Mouse (Mus musculus): ENCODE measurements around the gene Angptl7. TPM values are rescaled to one million over a fixed set of nuclear protein-coding genes. Genes with fewer than 3 reads are reported as not detected.

Angptl7 gene
- polyA plus RNA-seq, 1 experiment from 2014 or later = 0.38 TPM

DNA sequence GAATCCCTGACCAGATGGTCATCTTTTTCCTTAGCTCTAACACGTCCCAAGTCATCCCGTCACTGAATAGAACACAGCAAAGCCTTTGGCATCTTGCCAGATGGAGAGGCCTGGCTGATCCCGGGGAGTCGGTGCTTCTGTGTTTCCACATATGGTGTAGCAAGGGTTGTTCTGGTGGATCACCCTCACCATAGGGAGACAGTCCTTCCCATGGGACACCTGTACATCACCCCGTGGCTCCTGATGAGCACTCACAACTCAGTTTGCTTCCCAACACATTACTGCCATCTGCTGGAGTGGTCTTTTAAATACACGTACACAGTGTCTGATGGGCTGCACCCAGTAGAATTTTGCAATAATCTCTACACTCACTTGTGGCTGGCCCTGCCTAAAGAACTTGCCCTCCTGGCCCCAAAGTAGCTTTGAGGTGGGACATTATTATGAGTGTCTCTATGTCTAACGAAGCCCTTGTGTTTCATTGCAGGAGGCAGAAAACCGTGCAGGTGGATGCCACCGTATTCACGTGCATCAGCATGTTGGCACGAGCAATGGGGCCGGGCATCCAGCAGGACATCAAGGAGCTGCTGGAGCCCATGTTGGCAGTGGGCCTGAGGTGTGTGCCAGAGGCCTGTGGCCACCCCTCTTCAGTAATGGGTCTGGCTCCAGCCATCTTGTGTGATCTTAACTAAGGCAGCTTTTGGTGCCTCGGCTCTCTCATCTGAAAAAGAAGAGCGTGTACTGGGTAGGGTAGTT lies 36.9 kb downstream of the Angptl7 start:
- WGBS = 69% methylated on average over 14 of the region's 14 CpGs
- ATAC-seq = peak; percentile 57
- H3K9ac ChIP-seq (replicated peaks; ENCODE audit: low read depth) = no peak overlapping the region
- H3K27me3 ChIP-seq (replicated peaks; ENCODE audit: insufficient read depth, low read length) = no peaks in the 10 kb centered on the region
- no peak overlapping the region for H3K4me2 ChIP-seq (replicated peaks; ENCODE audit: low read depth, low read length)
- DNase-seq (ENCODE audit: low spot score) = peak; percentile 50
- H3K36me3 ChIP-seq (ENCODE audit: insufficient read depth, low read length) = peaks cover 59% of the 10 kb centered on the region
- no peak overlapping the region for H3K4me3 ChIP-seq (ENCODE audit: low read depth, low read length)
- TF ChIP-seq CTCF (IDR thresholded peaks at IDR 0.05) (peak; percentile 56), EP300 (IDR thresholded peaks at IDR 0.05) (no peak)
- no peaks in the 10 kb centered on the region for H3K4me1 ChIP-seq (ENCODE audit: insufficient read depth, low read depth, low read length)
- H3K9me3 ChIP-seq (ENCODE audit: low read length) = no peaks in the 10 kb centered on the region
- H3K27ac ChIP-seq (ENCODE audit: low read length) = no peak overlapping the region

GRCm38 (mm10) chr4:148462717-148463116 lies 37.5 kb downstream of the Angptl7 start:
- Histone ChIP-seq H3K36me3 (ENCODE audit: insufficient read depth, low read length) (peaks cover 59% of the 10 kb centered on the region), H3K27me3 (replicated peaks; ENCODE audit: insufficient read depth, low read length) (no peaks in the 10 kb centered on the region), H3K4me1 (ENCODE audit: insufficient read depth, low read depth, low read length) (no peaks in the 10 kb centered on the region), H3K4me3 (ENCODE audit: low read depth, low read length) (no peak overlapping the region), H3K4me2 (replicated peaks; ENCODE audit: low read depth, low read length) (no peak overlapping the region), H3K9me3 (ENCODE audit: low read length) (no peaks in the 10 kb centered on the region), H3K27ac (ENCODE audit: low read length) (no peak overlapping the region), H3K9ac (replicated peaks; ENCODE audit: low read depth) (no peak overlapping the region)
- no peak for ATAC-seq
- DNase-seq (ENCODE audit: low spot score) = no peak
- TF ChIP-seq EP300 (IDR thresholded peaks at IDR 0.05) = no peak
- no peak for TF ChIP-seq CTCF (IDR thresholded peaks at IDR 0.05)
- 98% methylated on average over 13 of the region's 13 CpGs for WGBS

- Histone ChIP-seq H3K9me3 (ENCODE audit: low read length) (no peaks in the 10 kb centered on the region), H3K36me3 (ENCODE audit: insufficient read depth, low read length) (peaks cover 55% of the 10 kb centered on the region), H3K4me3 (ENCODE audit: low read depth, low read length) (no peak overlapping the region), H3K9ac (replicated peaks; ENCODE audit: low read depth) (no peak overlapping the region), H3K4me2 (replicated peaks; ENCODE audit: low read depth, low read length) (no peak overlapping the region), H3K27me3 (replicated peaks; ENCODE audit: insufficient read depth, low read length) (no peaks in the 10 kb centered on the region), H3K4me1 (ENCODE audit: insufficient read depth, low read depth, low read length) (no peaks in the 10 kb centered on the region), H3K27ac (ENCODE audit: low read length) (no peak overlapping the region)
- TF ChIP-seq CTCF (IDR thresholded peaks at IDR 0.05) = no peak
- no peak for TF ChIP-seq EP300 (IDR thresholded peaks at IDR 0.05)
- no peak for ATAC-seq
- no peak for DNase-seq (ENCODE audit: low spot score)
- 80% methylated on average over 4 of the region's 4 CpGs for WGBS
These were observed 38.5 kb downstream of the Angptl7 start for GRCm38 (mm10) chr4:148461772-148462171.

DNA sequence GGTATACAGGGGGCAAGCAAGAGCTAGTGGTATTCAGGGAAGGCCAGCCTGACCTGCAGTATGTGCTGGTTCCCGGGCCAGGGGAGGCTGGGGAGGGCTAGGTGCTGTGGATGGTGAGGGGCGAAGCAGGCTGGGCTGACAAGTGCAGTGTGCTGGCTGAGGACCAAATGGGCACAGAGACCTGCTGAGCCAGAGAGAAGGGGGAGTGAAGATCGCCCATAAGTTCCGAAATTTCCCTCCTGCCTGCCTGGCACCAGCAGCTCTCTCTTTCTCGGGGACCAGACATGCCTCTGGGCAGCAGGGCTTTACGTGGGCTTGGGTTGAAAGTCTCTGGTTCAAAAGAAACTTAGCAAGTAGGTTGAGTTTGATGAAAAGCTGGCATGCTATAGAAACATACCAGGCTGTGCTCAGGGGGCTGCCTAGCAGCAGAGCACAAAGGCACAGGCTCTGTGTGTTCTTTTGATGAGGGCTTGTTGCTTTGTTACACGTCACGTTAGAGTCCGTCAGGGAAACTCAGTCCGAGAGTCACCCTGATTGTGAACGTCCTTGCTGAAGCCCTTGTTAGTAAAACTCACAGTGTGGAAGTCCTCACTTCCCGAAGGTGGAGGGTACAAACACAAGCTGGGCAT lies 39.5 kb downstream of the Angptl7 start:
- DNase-seq (ENCODE audit: low spot score) (no peak), ATAC-seq (no peak)
- no peaks in the 10 kb centered on the region for H3K27me3 ChIP-seq (replicated peaks; ENCODE audit: insufficient read depth, low read length)
- no peaks in the 10 kb centered on the region for H3K9me3 ChIP-seq (ENCODE audit: low read length)
- H3K36me3 ChIP-seq (ENCODE audit: insufficient read depth, low read length) = peaks cover 57% of the 10 kb centered on the region
- no peaks in the 10 kb centered on the region for H3K4me1 ChIP-seq (ENCODE audit: insufficient read depth, low read depth, low read length)
- 92% methylated on average over 12 of the region's 12 CpGs for WGBS
- no peak for TF ChIP-seq CTCF (IDR thresholded peaks at IDR 0.05)
- no peak for TF ChIP-seq EP300 (IDR thresholded peaks at IDR 0.05)
- no peak overlapping the region for H3K9ac ChIP-seq (replicated peaks; ENCODE audit: low read depth)
- H3K27ac ChIP-seq (ENCODE audit: low read length) = no peak overlapping the region
- H3K4me2 ChIP-seq (replicated peaks; ENCODE audit: low read depth, low read length) = no peak overlapping the region
- no peak overlapping the region for H3K4me3 ChIP-seq (ENCODE audit: low read depth, low read length)

DNA sequence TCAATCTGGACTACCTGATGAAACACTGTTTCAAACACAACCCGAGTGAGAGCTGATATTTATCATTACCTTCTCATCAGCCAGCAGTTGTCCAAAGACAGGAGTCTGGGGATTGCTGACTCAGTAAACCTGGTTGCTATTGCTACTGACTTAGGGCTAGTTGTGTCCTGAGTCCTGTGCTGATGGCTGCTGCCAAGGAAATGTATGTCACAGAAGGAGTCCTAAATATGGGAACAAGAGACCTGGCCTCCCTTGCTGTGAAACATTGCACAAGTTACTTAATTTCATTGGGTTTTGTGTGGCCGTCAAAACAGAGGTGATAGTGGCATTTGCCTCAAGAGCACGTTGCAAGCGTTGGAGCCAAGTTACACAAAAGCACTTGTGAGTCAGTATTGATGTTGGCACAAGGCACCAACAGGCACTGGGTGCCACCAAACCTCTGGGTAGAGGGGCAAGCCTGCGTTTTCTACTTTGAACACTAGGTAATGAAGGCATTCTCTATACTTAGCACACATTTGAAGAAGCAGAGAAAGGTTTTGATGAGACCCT lies 44.7 kb downstream of the Angptl7 start:
- no peaks in the 10 kb centered on the region for H3K27me3 ChIP-seq (replicated peaks; ENCODE audit: insufficient read depth, low read length)
- H3K4me2 ChIP-seq (replicated peaks; ENCODE audit: low read depth, low read length) = no peak overlapping the region
- DNase-seq (ENCODE audit: low spot score) (peak; percentile 19), ATAC-seq (no peak)
- H3K4me3 ChIP-seq (ENCODE audit: low read depth, low read length) = no peak overlapping the region
- no peaks in the 10 kb centered on the region for H3K9me3 ChIP-seq (ENCODE audit: low read length)
- no peak overlapping the region for H3K27ac ChIP-seq (ENCODE audit: low read length)
- peaks cover 50% of the 10 kb centered on the region for H3K36me3 ChIP-seq (ENCODE audit: insufficient read depth, low read length)
- H3K4me1 ChIP-seq (ENCODE audit: insufficient read depth, low read depth, low read length) = no peaks in the 10 kb centered on the region
- WGBS = 86% methylated on average over 5 of the region's 5 CpGs
- no peak overlapping the region for H3K9ac ChIP-seq (replicated peaks; ENCODE audit: low read depth)
- TF ChIP-seq CTCF (IDR thresholded peaks at IDR 0.05) = no peak
- TF ChIP-seq EP300 (IDR thresholded peaks at IDR 0.05) = no peak

- no peaks in the 10 kb centered on the region for H3K4me1 ChIP-seq (ENCODE audit: insufficient read depth, low read depth, low read length)
- no peaks in the 10 kb centered on the region for H3K27me3 ChIP-seq (replicated peaks; ENCODE audit: insufficient read depth, low read length)
- no peaks in the 10 kb centered on the region for H3K9me3 ChIP-seq (ENCODE audit: low read length)
- no peak for TF ChIP-seq EP300 (IDR thresholded peaks at IDR 0.05)
- TF ChIP-seq CTCF (IDR thresholded peaks at IDR 0.05) = no peak
- H3K27ac ChIP-seq (ENCODE audit: low read length) = no peak overlapping the region
- no peak for DNase-seq (ENCODE audit: low spot score)
- no peak overlapping the region for H3K4me2 ChIP-seq (replicated peaks; ENCODE audit: low read depth, low read length)
- ATAC-seq = no peak
- H3K9ac ChIP-seq (replicated peaks; ENCODE audit: low read depth) = no peak overlapping the region
- no peak overlapping the region for H3K4me3 ChIP-seq (ENCODE audit: low read depth, low read length)
- 93% methylated on average over 11 of the region's 11 CpGs for WGBS
- peaks cover 37% of the 10 kb centered on the region for H3K36me3 ChIP-seq (ENCODE audit: insufficient read depth, low read length)
These were observed 46.6 kb downstream of the Angptl7 start for GRCm38 (mm10) chr4:148453707-148454106.

Data from lung, postnatal 0 days (tissue).